Mouse (Mus musculus) lung, postnatal 0 days (tissue): Measurements from ENCODE around the gene Tagap.

ENCODE experiments used
- CTCF ChIP-seq: IDR thresholded peaks from 2 replicates; pipeline ENCODE4 v1.5.1; 2016; ENCODE audit warnings: antibody characterized with exemption, mild to moderate bottlenecking
- EP300 ChIP-seq: IDR thresholded peaks from 2 replicates; pipeline ENCODE4 v1.6.1; 2016; ENCODE audit warnings: antibody characterized with exemption, mild to moderate bottlenecking, control low read depth

- TF ChIP-seq CTCF (no peak), EP300 (no peak)
Observed at GRCm38 (mm10) chr17:7914596-7915227, 11.1 kb upstream of the Tagap start.
